Mouse (Mus musculus) T-cell, adult 2 months (primary cell): ENCODE data around the gene Tmem150a.

Experiments used
- DNase-seq: peaks from one replicate; pipeline ENCODE4 v3.0.0; 2022; ENCODE audit warnings: low spot score

Tmem150a gene

DNA sequence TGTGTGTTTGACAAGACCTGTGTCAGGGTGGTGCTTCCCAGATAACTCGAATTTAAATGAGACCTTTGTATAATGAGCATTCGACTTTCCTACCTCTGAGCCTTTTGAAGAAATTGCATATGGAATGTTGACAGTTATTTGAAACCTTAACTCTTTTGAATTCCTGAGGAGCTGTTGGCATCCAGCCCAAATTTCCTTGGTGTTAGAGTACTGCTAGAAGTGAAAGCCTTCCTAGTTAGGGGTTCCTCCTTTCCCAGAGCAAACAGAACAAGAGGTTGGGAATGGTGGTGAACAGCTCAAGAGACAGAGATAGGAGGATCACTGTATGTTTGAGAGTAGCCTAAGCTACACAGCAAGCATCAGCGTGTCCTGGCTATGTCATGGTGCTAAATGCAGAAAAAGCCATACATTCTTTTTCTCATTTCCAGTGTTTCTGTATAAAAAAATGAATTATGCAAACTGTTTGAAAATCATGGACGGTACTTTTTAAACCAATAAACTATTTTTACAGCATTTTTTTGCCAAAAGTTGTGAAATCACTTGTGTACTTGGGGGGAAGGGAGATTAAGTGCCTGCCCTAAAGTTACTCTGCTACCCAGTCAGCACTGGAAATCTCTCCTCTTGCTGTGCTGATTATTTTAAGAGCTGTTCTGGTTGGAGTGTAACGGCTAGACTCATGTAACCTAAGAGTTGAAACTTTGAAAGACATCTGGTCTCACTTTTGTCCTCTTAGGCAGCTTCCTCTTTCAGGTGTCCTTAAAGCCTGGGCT lies 2.4 kb upstream of the Tmem150a start:
- no peak for DNase-seq

- DNase-seq: no peak
Measured at GRCm38 (mm10) chr6:72354025-72354424, 1.2 kb upstream of the Tmem150a start.

DNA sequence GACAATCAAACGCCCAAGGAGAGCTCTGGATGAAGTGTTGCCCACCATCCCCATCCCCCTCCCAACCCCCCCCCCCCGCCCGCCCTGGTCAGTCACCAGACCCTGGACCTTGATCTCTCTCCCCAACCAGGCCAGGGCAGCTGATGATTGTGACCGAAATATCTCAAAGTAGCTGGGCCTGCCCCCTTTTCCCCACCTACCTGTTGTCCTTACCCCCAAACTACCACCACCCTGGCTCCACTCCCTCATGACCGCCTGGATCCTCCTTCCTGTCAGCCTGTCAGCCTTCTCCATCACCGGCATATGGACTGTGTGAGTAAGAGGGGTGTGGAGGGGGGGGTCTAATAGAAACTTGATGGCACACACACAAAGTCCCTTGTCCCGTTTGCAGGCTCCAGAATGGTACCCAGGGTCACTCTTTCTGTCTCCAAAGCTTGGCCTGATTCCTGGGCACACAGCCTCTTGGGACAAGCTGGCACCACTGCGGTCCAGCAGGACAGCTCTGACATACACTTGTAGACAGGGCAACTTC lies 820 bp downstream of the Tmem150a start:
- no peak for DNase-seq

GRCm38 (mm10) chr6:72357164-72358079 lies 2.2 kb downstream of the Tmem150a start:
- DNase-seq: no peak

- no peak for DNase-seq
Measured at GRCm38 (mm10) chr6:72358086-72358764, 3.0 kb downstream of the Tmem150a start.

- DNase-seq: no peak
Measured at GRCm38 (mm10) chr6:72359343-72359742, 4.1 kb downstream of the Tmem150a start.

GRCm38 (mm10) chr6:72359891-72360598 lies 4.8 kb downstream of the Tmem150a start:
- no peak for DNase-seq

GRCm38 (mm10) chr6:72360599-72360935 lies 5.3 kb downstream of the Tmem150a start:
- DNase-seq: no peak

GRCm38 (mm10) chr6:72361121-72361551 lies 5.9 kb downstream of the Tmem150a start:
- no peak for DNase-seq

DNA sequence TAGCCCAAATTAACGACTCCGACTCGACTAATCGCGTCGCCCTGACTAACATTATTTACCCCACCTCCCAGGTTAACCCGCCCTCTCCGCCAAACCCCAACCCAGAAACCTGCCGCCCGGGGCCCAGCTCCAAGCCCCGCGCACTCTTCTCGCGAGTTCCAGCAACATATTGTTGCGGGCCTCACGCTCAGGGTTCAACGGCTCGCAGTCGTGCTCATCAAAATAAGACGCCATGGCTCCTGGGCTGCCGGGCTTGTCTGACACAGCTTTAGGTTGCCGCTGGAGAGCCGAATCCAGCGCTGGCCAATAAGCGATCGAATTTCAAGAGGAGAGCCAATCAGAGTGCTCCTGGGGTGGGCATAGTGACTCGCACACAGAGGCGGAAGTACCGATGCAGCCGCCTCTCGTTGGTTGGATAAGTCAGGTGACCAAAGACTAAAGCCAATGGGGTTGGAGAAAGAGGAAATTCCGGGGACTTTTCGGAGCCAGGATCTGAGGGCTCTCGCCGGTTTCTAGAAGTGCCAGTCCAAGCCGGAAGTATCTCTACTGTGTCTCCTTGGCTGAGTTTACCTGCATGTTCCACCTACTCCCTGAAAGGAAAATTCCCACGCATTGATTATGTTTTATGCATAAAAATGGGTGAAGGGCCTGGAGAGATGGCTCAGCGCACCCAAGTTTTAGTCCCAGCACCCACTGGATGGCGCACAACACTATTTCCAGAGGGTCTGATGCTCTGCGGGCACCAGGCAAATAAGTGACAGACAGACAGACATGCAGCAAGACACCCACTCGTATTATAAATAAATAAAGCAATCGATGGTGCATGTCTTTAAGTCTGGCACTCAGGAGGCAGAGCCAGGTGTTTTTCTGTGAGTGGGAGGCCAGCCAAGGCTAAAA lies 7.1 kb downstream of the Tmem150a start:
- DNase-seq: peak; percentile 97

DNA sequence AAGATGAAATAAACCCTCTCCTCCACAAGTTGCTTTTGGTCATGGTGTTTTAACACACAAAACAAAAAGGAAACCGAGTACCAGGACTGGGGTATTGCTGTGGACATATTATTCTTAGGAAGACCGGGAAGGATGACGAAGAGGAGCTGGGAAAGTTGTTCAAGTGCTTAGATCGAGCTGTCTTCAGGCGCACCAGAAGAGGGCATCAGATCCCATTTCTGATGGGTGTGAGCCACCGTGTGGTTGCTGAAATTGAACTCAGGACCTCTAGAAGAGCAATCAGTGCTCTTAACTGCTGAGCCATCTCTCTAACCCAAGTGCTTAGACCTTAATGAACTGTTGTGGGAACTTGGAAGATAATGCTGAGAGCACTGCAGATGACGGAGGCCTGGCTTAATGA lies 8.8 kb downstream of the Tmem150a start:
- DNase-seq: no peak

- DNase-seq: no peak
Measured at GRCm38 (mm10) chr6:72364985-72365384, 9.7 kb downstream of the Tmem150a start.

DNA sequence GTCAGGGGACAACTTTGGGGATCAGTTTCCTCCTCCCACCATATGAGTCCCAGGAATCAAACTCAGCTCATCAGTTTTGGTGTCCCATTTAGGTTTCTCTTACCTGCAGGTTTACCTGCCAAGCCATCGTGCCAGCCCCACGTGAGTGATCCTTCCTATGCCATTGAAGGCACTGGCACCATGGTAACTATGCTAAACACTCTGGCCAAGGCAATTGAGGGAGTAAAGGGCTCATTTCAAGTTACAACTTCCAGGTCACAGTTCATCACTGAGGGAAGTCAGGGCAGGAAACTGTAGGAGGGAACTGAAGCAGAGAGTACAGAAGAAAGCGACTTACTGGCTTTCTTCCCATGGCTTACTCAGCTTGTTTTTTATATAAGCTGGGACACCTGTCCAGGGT lies 11.1 kb downstream of the Tmem150a start:
- no peak for DNase-seq

DNA sequence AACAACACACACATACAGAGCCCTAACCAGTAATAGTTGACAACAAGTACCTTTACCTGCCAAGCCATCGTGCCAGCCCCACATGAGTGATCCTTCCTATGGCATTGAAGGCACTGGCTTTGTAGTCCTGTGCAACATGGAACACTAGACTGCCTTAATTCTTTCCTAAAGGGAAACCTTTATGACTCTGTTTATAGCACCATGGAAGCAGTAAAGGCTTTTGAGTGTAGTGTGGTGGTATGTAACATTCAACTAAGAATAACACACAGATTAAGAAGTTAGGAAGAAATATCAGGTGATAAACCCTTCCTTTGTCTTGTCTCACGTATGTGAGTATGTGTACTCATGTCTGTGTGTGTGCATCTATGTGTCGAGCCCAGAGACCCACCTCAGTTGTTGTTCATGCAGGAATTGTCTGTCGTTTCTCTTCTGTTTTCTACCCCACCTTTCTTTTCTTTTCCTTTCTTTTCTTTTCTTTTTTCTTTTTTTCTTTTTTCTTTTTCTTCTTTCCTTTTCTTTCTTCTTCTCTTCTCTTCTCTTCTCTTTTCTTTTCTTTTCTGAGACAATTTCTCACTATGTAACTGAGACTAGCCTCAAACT lies 11.7 kb downstream of the Tmem150a start, which contains the start of gene Rnf181:
Rnf181 (minus strand) TSS at position 113 of the 600 bp plus-strand sequence.
- no peak for DNase-seq

GRCm38 (mm10) chr6:72367460-72367974 lies 12.3 kb downstream of the Tmem150a start:
- DNase-seq: no peak

DNA sequence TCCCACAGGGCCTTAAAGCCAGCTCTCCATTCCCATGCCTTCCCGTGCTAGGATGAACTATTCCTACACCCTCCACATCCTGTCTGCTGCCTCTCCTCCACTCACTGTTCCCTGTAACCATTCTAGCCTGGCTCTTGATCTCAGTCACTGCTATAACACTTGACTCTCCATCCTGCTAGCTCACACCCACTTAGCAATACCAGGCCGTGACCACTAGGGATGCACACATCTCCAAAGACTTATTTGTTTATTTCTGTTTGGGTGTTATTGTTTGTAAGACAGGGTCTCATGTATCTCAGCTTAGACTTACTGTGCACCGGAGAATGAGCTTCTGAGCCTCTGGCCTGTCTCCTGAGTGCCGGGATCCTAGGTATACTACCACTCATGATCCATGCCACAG lies 14.3 kb downstream of the Tmem150a start:
- DNase-seq: no peak

GRCm38 (mm10) chr6:72370091-72370490 lies 14.8 kb downstream of the Tmem150a start:
- no peak for DNase-seq

- DNase-seq: no peak
Measured at GRCm38 (mm10) chr6:72371147-72371546, 15.9 kb downstream of the Tmem150a start.

GRCm38 (mm10) chr6:72371571-72371970 lies 16.3 kb downstream of the Tmem150a start:
- no peak for DNase-seq

DNA sequence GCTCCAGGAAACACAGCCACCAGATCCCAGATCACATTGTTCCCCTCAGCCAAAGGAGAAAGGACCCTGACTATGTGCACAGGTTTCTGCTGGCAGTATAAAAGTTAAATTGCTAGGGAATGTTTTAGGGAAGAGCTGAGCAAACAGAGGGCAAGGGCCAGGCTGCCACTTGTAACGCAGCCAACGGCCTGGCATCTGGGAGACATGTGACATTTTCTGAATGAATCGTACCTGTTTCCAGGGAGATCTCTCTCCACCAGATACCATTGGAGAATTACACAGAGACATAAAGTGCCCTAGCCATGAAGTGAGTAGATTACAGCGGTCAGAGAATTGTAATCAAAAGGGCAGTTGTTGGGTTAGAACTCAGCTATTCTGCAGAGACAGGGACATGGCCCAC lies 17.9 kb downstream of the Tmem150a start:
- no peak for DNase-seq
